Comparison of ENCODE assay signal across 9 mouse cellular contexts in the genomic region with DNA sequence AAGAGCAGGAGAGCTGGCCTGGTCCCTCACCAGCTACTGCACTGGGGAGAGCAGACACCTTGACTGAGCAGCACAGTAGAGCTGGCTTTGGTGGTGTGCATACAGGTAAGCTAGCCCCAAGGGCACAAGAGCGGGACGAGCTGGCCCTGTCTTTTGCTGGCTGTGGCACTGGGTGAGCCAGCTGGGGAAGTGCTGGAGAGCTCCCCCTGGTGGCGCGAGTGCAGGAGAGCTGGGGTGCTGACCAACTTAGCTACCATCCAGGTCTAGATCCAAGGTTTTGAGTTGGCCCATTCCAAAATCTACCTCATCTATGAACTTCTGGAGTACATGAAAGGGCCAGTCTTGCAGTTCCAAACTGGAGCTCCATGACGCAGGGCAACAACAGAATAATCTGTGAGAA. TPM values are rescaled to one million over a fixed set of nuclear protein-coding genes. Genes with fewer than 3 reads are reported as not detected.
A peak's percentile ranks its signal among the peaks of the same experiment; 100 is the strongest.
DNase-seq lines count a peak whose midpoint lies in the region; ATAC-seq and TF ChIP-seq lines count a peak whose summit lies in the region.
"Had no signal": no experiment of that assay in that cellular context is flagged by ENCODE, and none has a peak within 500 bp of the region (broad histone marks: within the 10 kb centered on the region; RNA-seq: fewer than 3 reads in every experiment).

No protein-coding gene starts in this region.

- no peak overlapping the region for H3K9ac ChIP-seq in heart, embryonic 12.5 days
- no peak overlapping the region for H3K9ac ChIP-seq in midbrain, postnatal 0 days (replicated peaks; ENCODE audit: low read length, poor library complexity, severe bottlenecking)

- no peak for TF ChIP-seq POLR2A in thymus, adult 2 months (IDR thresholded peaks at IDR 0.05; ENCODE audit: control insufficient read depth, extremely low read depth, insufficient read depth, low read length, poor library complexity)

- peak; percentile 31; the same call in 1 of the 2 replicates for ATAC-seq in heart, embryonic 12.5 days (ENCODE audit: insufficient number of reproducible peaks, low FRiP score)
- no peak for ATAC-seq in midbrain, postnatal 0 days (ENCODE audit: low FRiP score)

- H3K36me3 ChIP-seq in heart, embryonic 10.5 days, result no peaks in the 10 kb centered on the region
- no peaks in the 10 kb centered on the region for H3K36me3 ChIP-seq in heart, embryonic 12.5 days
- H3K36me3 ChIP-seq in midbrain, postnatal 0 days (ENCODE audit: insufficient read depth, low read length), result no peaks in the 10 kb centered on the region
- H3K36me3 ChIP-seq in thymus, adult 2 months (ENCODE audit: control insufficient read depth, insufficient read depth, low read length), result no peaks in the 10 kb centered on the region

- DNase-seq in heart, embryonic 10.5 days (ENCODE audit: low spot score), result peak; percentile 78
- DNase-seq in heart, adult 9 months (ENCODE audit: low spot score in 2 of 2), result no peak
- peak; percentile 31 for DNase-seq in MEL-GATA-1-ER (ENCODE audit: extremely low read depth, low read depth)
- DNase-seq in cerebellum, adult 18-20 months, result peak; percentile 41 to 59
- peak; percentile 16 to 36 for DNase-seq in layer of hippocampus, postnatal 10 days (ENCODE audit: low spot score in 2 of 2)
- no peak for DNase-seq in midbrain, postnatal 0 days (ENCODE audit: low spot score)
- DNase-seq in thymus, adult 2 months, result peak; percentile 67

- no peak overlapping the region for H3K4me3 ChIP-seq in heart, embryonic 10.5 days
- H3K4me3 ChIP-seq in heart, embryonic 12.5 days, result no peak overlapping the region
- no peak overlapping the region for H3K4me3 ChIP-seq in midbrain, postnatal 0 days (ENCODE audit: low read depth, low read length)
- no peak overlapping the region for H3K4me3 ChIP-seq in thymus, adult 2 months (ENCODE audit: control insufficient read depth, insufficient read depth, low read length)

- H3K4me2 ChIP-seq in heart, embryonic 12.5 days, result no peak overlapping the region
- H3K4me2 ChIP-seq in midbrain, postnatal 0 days (ENCODE audit: low read depth, low read length, poor library complexity, severe bottlenecking), result no peak overlapping the region

- TF ChIP-seq CTCF in midbrain, postnatal 0 days (IDR thresholded peaks at IDR 0.05), result peak; percentile 52
- peak; percentile 91 for TF ChIP-seq CTCF in thymus, adult 2 months (IDR thresholded peaks at IDR 0.05; ENCODE audit: borderline replicate concordance, control insufficient read depth, extremely low read depth, insufficient read depth, low read length, poor library complexity)

- 35% methylated on average over 5 of the region's 5 CpGs for WGBS in heart, embryonic 10.5 days
- 30% methylated on average over 5 of the region's 5 CpGs for WGBS in heart, embryonic 12.5 days
- 35% methylated on average over 5 of the region's 5 CpGs for WGBS in midbrain, postnatal 0 days
- WGBS in thymus, adult 2 months, result 20% methylated on average over 5 of the region's 5 CpGs

- H3K27ac ChIP-seq in heart, embryonic 10.5 days, result no peak overlapping the region
- H3K27ac ChIP-seq in heart, embryonic 12.5 days (ENCODE audit: poor library complexity, severe bottlenecking), result no peak overlapping the region
- no peak overlapping the region for H3K27ac ChIP-seq in midbrain, postnatal 0 days (ENCODE audit: low read depth, low read length)
- no peak overlapping the region for H3K27ac ChIP-seq in thymus, adult 2 months (ENCODE audit: control insufficient read depth, insufficient read depth, low read length)

- no peaks in the 10 kb centered on the region for H3K9me3 ChIP-seq in heart, embryonic 10.5 days
- 0 out of 2 replicates have a peak, but pooled peaks cover 5% of the 10 kb centered on the region for H3K9me3 ChIP-seq in heart, embryonic 12.5 days (replicated peaks)
- H3K9me3 ChIP-seq in midbrain, postnatal 0 days (ENCODE audit: low read length), result no peaks in the 10 kb centered on the region

- peaks cover 7% of the 10 kb centered on the region for H3K4me1 ChIP-seq in heart, embryonic 10.5 days
- H3K4me1 ChIP-seq in heart, embryonic 12.5 days (replicated peaks), result peaks cover 8% of the 10 kb centered on the region; the same call in 1 of the 2 replicates
- no peaks in the 10 kb centered on the region for H3K4me1 ChIP-seq in midbrain, postnatal 0 days (ENCODE audit: insufficient read depth, low read length)
- no peaks in the 10 kb centered on the region for H3K4me1 ChIP-seq in thymus, adult 2 months (replicated peaks; ENCODE audit: control insufficient read depth, insufficient read depth, low read length)

- no peaks in the 10 kb centered on the region for H3K27me3 ChIP-seq in heart, embryonic 10.5 days (ENCODE audit: insufficient read depth, poor library complexity, severe bottlenecking)
- no peaks in the 10 kb centered on the region for H3K27me3 ChIP-seq in heart, embryonic 12.5 days (replicated peaks)
- H3K27me3 ChIP-seq in midbrain, postnatal 0 days (ENCODE audit: insufficient read depth, low read length), result no peaks in the 10 kb centered on the region
- no peaks in the 10 kb centered on the region for H3K27me3 ChIP-seq in thymus, adult 2 months (ENCODE audit: control insufficient read depth, insufficient read depth, low read length)

RNA-seq across cellular contexts. Expression of gene Slc5a4b, which starts 7.2 kb away (rescaled TPM):
- polyA plus RNA-seq in heart, embryonic 10.5 days (2016; fragmentation: Nextera tagmentation; extraction: Ambion mirVana), result not detected in 2 replicates
- polyA plus RNA-seq in heart, embryonic 12.5 days (2016; fragmentation: Nextera tagmentation; extraction: Ambion mirVana), result not detected in 2 replicates
- under 1 TPM in 1 of 2 experiments, not detected in 1; 0.09 TPM for total RNA-seq in layer of hippocampus, postnatal 10 days (2021)
- not detected in 2 replicates for total RNA-seq in midbrain, postnatal 0 days (2014; rRNA removed)
- polyA plus RNA-seq in midbrain, postnatal 0 days (2015; fragmentation: Nextera tagmentation; extraction: Ambion mirVana), result 0.06 and 0.09 TPM in 2 replicates
- polyA plus RNA-seq in thymus, adult 2 months (2012; rRNA removed), result 0.04 TPM in 1 of 2 replicates, not detected in the other
- polyA plus RNA-seq: limb, embryonic 14.5 days had no signal

RNA-seq across cellular contexts. Expression of gene Slc5a4a, which starts 29.3 kb away (rescaled TPM):
- not detected in 2 replicates for polyA plus RNA-seq in heart, embryonic 10.5 days (2016; fragmentation: Nextera tagmentation; extraction: Ambion mirVana)
- not detected in 2 replicates for polyA plus RNA-seq in heart, embryonic 12.5 days (2016; fragmentation: Nextera tagmentation; extraction: Ambion mirVana)
- not detected for total RNA-seq in layer of hippocampus, postnatal 10 days (2021)
- 1.2 TPM in 1 of 2 replicates, not detected in the other for total RNA-seq in midbrain, postnatal 0 days (2014; rRNA removed)
- 0.10 and 0.12 TPM in 2 replicates for polyA plus RNA-seq in midbrain, postnatal 0 days (2015; fragmentation: Nextera tagmentation; extraction: Ambion mirVana)
- polyA plus RNA-seq in thymus, adult 2 months (2012; rRNA removed), result not detected in 2 replicates
- polyA plus RNA-seq: limb, embryonic 14.5 days had no signal

Comparison
In these comparisons a context has a peak if more than half of its experiments do, and no peak if none do; other contexts are left out.
1. DNase-seq: peak in heart, embryonic 10.5 days (single experiment), MEL-GATA-1-ER (single experiment), cerebellum, adult 18-20 months (2 of 2), layer of hippocampus, postnatal 10 days (2 of 2) and thymus, adult 2 months (single experiment); none in heart, adult 9 months (0 of 2) and midbrain, postnatal 0 days (single experiment).